Mouse (Mus musculus) frontal cortex, postnatal 10 days (tissue): ENCODE data around the gene Efcab11.

ENCODE experiments used
- DNase-seq, 2 experiments: peaks; one replicate each; pipeline ENCODE4 v3.0.0; 2022; ENCODE audit warnings: low spot score in 2 of 2, mixed read lengths in 1 of 2

Efcab11 gene

GRCm38 (mm10) chr12:99756213-99756612, 128.0 kb downstream of the Efcab11 start:
- DNase-seq = no peak

- DNase-seq = no peak
Measured at GRCm38 (mm10) chr12:99752986-99753385, 131.3 kb downstream of the Efcab11 start.

- no peak for DNase-seq
Measured at GRCm38 (mm10) chr12:99749391-99749790, 134.8 kb downstream of the Efcab11 start.

DNA sequence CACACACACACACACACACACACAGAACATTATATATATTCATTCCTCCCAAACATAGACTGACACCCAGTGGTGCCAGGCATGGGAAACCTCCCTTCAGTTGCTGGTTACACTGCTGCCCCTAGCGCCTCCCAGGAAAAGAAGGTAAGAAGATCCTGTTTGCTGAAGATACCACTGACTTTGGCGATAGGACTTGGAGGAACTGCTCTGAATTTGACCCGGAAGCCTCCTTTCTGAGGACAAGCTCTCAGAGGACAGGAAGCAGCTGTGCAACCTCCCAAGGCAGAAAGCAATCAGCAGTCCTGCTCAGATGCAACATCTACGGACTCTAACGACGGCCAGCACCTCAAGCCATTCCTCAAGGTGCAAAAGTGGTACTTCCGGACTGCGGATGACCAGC, 142.6 kb downstream of the Efcab11 start:
- no peak for DNase-seq

DNA sequence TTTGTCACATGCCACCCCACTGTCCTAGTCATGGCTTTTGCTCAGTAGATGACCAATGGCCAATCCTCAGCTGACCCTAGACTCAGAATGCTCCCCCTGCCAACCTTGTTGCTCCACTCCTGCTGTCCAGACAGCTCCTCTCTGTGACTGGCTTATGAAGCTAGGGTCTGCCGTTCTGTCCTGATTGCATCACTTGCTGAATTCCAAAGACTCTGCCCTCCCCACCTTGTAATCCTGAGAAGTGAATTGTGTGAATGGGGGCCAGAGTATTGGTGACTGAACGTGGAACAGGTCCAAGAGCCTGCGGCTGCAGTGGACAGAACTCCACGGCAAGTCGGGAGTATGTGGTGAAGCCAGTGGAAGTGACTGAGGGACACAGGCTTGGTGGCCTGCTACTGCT, 145.0 kb downstream of the Efcab11 start:
- DNase-seq = no peak

- DNase-seq = no peak
Measured at GRCm38 (mm10) chr12:99738256-99738655, 146.0 kb downstream of the Efcab11 start.

DNA sequence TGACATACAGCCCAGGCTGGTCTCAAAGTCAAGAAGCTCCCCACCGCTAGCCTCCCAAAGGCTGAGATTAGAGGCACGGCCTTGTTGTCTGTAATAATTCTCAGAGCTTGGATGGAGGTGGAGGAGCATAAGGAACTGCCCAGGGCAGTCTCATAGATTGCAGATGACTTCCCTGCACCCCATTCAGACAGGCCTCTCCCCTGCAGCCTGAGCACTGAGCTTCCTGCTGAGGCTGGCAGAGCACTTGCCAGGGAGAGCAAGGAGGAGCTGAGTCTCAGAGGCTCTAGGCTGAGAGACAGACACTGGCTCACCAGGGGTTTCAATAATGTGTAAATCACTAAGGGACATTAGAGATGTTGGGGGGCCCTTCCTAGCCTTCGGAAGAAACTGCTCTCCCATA, 147.3 kb downstream of the Efcab11 start:
- DNase-seq = no peak

- DNase-seq = no peak
Measured at GRCm38 (mm10) chr12:99735172-99735571, 149.1 kb downstream of the Efcab11 start.

DNA sequence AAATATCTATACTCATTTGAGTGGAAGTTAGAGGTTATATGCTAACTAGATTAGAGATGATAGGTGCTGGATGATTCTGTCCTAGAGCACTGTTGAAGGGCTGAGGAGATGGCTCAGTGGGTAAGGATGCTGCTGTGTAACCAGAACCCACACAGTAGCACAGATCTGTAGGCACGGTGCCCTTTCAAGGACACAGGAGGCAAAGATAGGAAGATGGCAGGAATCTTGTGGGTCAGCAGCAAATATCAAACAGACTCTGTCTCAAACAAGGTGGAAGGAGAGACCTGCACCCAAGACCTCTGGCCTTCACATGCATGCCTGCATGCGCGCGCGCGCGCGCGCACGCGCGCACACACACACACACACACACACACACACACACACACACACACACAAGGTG, 160.0 kb downstream of the Efcab11 start:
- DNase-seq = no peak

DNA sequence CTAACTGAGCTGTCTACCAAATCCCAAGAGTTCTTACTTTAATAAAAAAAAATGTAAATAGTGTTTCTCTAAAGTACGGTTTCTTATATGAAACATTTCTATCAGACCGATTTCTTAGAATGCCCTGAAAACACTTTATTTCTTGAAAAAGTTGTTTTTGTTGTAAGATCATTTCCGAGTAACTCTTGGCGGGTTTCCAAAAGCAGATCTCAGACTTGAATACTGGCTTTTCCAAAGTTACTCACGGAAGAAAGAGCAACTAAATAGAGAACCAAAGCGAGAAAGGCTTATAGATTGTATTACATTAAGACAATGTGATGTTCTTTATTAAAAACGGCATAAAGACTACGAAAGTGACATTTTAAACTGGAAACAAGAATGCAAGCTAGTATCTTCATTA, 160.4 kb downstream of the Efcab11 start:
- no peak for DNase-seq

GRCm38 (mm10) chr12:99721318-99721717, 162.9 kb downstream of the Efcab11 start:
- no peak for DNase-seq

GRCm38 (mm10) chr12:99719777-99720176, 164.5 kb downstream of the Efcab11 start:
- DNase-seq = no peak

DNA sequence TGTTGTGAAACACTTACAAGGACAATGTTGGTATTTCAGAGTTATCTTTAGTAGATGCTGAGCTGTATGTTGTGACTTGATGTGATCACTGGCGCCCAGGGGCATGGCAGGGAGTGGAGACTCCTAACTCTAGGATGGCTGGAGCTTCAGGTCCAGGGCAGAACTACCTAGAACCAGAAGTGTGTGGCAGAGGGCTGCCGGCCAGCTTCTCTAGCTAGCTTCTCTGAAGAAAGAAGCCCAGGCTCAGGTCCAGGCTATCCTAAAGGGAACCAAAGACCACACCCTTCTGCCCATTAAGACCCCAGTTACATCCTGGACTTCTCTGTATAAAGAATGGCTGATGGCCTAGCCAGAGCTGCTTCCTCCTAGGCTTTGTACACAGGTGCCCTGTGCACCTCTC, 166.1 kb downstream of the Efcab11 start:
- no peak for DNase-seq

DNA sequence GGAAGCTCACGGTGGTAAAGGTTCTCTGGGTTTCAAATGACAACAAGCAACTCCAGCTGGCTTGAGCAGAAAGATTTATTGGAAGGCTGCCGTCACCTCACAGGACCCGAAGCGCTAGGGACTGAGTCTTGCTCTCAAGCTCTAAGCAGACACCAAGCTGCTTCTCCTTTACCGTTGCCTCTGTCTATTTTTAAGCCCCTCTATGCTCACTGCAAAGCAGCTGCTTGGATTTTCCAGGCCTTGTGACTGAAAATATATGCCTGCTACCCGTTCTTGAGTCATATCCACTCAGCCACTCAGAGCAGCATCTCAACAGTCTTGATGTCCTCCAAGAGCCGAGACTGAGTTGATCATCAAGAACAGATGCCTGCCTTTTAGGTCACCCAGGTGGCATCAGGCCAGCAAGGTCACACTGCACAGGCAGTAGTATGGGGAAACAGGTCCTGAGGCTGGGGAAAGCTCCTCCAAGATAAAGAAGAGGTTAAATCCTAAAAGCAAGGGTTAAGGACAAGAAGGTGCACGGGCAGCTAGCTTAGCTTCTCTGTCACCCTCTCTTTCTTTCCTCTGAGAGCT, 168.1 kb downstream of the Efcab11 start:
- peak; percentile 22 to 54 for DNase-seq

DNA sequence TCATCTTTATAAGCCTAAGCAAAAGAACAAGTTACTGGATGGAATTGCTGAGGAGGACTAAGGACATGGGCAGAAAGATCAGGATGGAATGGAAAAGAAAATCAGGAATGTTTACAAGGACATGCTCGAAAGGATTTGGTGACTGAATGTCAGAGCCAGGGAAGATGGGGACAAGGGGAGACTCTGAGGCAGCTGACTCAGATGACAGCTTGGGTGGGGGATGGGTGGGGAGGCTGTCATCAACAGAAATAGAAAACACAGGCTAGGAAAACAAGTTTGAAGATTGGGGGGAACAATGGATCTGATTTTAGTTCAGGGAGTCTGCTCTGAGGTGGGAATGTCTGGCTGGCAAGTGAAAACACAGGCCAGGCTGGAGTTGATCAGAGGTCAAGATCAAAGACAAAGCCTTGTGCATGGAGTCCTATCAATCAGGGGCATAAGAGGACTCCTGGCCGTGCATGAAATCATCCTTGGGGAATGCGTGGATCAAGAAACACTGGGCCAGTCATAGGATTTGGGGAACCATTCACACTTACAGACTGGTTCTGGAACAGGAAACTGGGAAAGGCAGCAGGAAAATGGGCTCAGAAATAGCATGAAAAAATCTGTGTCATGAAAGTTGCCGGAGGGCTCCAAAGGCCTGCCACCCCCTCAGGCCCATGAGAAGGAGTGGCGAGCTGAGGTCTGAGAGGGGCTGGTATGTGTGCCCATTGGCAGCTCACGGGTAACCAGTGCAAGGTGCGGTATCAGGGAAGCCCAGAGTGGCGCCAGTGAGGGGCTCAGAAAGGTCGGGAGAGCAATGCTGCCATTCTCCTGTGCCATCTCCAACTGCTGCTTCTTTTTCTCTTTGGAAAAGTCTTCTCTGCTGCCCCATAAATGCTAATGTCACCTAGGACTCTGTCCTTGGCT, 168.9 kb downstream of the Efcab11 start:
- DNase-seq = no peak

DNA sequence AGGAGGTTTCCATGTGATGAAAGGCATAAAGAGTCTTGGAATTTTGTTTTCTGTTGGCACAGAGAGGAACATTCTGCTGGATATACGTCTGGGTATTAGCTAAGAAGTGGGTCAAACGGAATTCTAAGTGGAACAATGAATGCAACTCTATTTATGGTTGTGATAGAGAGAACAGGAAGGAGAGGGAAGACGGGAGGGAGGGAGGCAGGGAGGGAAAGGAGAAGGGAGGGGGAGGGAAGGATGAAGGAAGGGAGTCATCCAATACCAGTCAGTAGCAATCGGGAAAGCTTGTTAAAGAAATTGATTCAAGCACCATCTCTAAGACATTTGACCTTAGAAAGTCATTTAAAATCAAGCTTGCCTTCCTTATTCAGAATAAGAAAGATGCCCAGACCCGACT, 172.0 kb downstream of the Efcab11 start:
- no peak for DNase-seq

- DNase-seq = no peak
Measured at GRCm38 (mm10) chr12:99702248-99702647, 182.0 kb downstream of the Efcab11 start.

DNA sequence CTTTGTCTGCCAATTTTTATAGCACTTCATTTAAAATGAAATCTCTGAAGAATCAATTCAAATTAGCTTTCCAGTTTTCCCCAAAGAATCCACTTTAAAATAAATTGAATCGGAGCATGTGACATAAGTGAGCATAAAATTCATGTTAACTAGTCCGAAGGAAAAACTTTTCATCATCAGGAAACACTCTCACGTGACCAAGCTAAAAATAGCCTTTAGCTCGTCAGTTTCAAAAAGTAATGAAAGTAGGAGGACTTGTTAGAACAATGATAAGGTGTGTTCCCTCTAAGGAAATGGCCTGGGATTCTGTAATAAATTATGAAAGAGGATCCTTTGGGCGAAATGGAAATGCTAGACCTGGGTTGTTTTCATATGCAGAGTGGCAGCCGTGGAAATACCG, 183.9 kb downstream of the Efcab11 start:
- DNase-seq = no peak

GRCm38 (mm10) chr12:99699379-99700023, 184.7 kb downstream of the Efcab11 start:
- DNase-seq = no peak

DNA sequence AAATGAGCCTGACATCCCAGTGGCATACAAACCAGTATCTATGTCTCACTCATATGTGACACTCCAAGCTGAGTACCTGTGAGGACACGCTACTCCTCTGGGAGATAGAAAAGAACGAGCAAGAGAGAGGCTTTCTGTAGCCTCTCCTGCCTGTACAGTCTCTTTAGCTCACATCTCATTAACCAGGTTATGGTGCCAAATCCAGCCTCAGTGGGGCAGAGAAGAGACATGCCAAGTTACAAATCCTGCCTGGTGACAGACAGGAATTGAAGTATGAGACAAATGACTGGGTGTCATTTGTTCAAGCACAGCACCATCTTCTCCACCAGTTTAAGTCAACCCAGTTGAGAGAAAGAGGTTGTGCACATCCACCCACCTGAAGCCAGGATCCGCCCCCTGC, 190.2 kb downstream of the Efcab11 start:
- no peak for DNase-seq

DNA sequence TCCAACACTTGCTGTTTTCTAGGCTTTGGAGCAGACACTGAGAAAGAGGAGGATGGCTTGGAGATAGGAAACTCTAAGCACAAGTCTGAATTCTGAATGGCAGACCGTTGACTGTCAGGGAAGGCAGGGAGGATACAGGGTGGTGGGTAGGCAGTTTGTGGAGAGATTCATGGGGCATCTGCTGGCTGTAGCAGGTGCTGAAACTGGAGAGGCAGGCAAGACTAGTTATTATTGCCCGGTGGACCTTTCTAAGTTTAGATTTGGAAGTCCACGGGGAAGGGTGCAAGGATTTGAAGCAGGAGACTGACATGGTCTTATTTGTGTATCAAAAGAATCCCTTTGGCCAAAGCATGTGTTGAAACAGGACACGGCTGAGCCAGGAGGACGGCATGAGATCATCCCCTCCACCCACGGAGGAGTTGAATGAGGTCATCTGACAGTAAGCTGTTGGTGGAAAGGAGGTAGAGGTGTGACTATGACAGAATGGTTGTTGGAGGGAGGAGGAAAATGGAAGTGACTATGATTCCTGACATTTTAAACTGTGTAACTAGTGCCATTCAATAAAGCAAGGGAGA, 197.7 kb downstream of the Efcab11 start:
- DNase-seq = no peak

- DNase-seq = no peak
Measured at GRCm38 (mm10) chr12:99685451-99686100, 198.7 kb downstream of the Efcab11 start.
